Mouse (Mus musculus): ENCODE measurements around the gene Gpm6b. TPM values are rescaled to one million over a fixed set of nuclear protein-coding genes. Genes with fewer than 3 reads are reported as not detected.

Gene Gpm6b
- polyA plus RNA-seq, 1 experiment: 2.4 TPM

- H3K27ac ChIP-seq (ENCODE audit: control insufficient read depth, insufficient read depth, low read length): no peak overlapping the region
- H3K4me1 ChIP-seq (replicated peaks; ENCODE audit: control insufficient read depth, insufficient read depth, low read length): peaks cover 4% of the 10 kb centered on the region; the same call in 1 of the 2 replicates
- no peaks in the 10 kb centered on the region for H3K36me3 ChIP-seq (ENCODE audit: control insufficient read depth, insufficient read depth, low read length)
- 94% methylated on average over 7 of the region's 7 CpGs for WGBS
- H3K4me3 ChIP-seq (ENCODE audit: control insufficient read depth, insufficient read depth, low read length): no peak overlapping the region
- no peak for DNase-seq
- H3K27me3 ChIP-seq (ENCODE audit: control insufficient read depth, insufficient read depth, low read length): peaks cover 5% of the 10 kb centered on the region; the same call in 1 of the 2 replicates
- TF ChIP-seq CTCF (IDR thresholded peaks at IDR 0.05; ENCODE audit: borderline replicate concordance, control insufficient read depth, extremely low read depth, insufficient read depth, low read length, poor library complexity): no peak
- no peak for TF ChIP-seq POLR2A (IDR thresholded peaks at IDR 0.05; ENCODE audit: control insufficient read depth, extremely low read depth, insufficient read depth, low read length, poor library complexity)
Measured at GRCm38 (mm10) chrX:166240751-166241150, 2.0 kb downstream of the Gpm6b start.

- TF ChIP-seq POLR2A (IDR thresholded peaks at IDR 0.05; ENCODE audit: control insufficient read depth, extremely low read depth, insufficient read depth, low read length, poor library complexity): no peak
- Histone ChIP-seq H3K27me3 (ENCODE audit: control insufficient read depth, insufficient read depth, low read length) (peaks cover 5% of the 10 kb centered on the region; the same call in 1 of the 2 replicates), H3K4me1 (replicated peaks; ENCODE audit: control insufficient read depth, insufficient read depth, low read length) (peaks cover 4% of the 10 kb centered on the region; the same call in 1 of the 2 replicates), H3K4me3 (ENCODE audit: control insufficient read depth, insufficient read depth, low read length) (no peak overlapping the region), H3K36me3 (ENCODE audit: control insufficient read depth, insufficient read depth, low read length) (no peaks in the 10 kb centered on the region), H3K27ac (ENCODE audit: control insufficient read depth, insufficient read depth, low read length) (no peak overlapping the region)
- 74% methylated on average over 4 of the region's 4 CpGs for WGBS
- DNase-seq: no peak
Measured at GRCm38 (mm10) chrX:166243261-166243885, 4.7 kb downstream of the Gpm6b start.

- H3K4me1 ChIP-seq (replicated peaks; ENCODE audit: control insufficient read depth, insufficient read depth, low read length): no peaks in the 10 kb centered on the region
- no peak overlapping the region for H3K27ac ChIP-seq (ENCODE audit: control insufficient read depth, insufficient read depth, low read length)
- WGBS: 80% methylated on average over 1 of the region's 1 CpGs
- no peak for TF ChIP-seq CTCF (IDR thresholded peaks at IDR 0.05; ENCODE audit: borderline replicate concordance, control insufficient read depth, extremely low read depth, insufficient read depth, low read length, poor library complexity)
- no peak for TF ChIP-seq POLR2A (IDR thresholded peaks at IDR 0.05; ENCODE audit: control insufficient read depth, extremely low read depth, insufficient read depth, low read length, poor library complexity)
- no peaks in the 10 kb centered on the region for H3K36me3 ChIP-seq (ENCODE audit: control insufficient read depth, insufficient read depth, low read length)
- DNase-seq: no peak
- no peaks in the 10 kb centered on the region for H3K27me3 ChIP-seq (ENCODE audit: control insufficient read depth, insufficient read depth, low read length)
- no peak overlapping the region for H3K4me3 ChIP-seq (ENCODE audit: control insufficient read depth, insufficient read depth, low read length)
Measured at GRCm38 (mm10) chrX:166271489-166271888, 32.8 kb downstream of the Gpm6b start.

- TF ChIP-seq POLR2A (IDR thresholded peaks at IDR 0.05; ENCODE audit: control insufficient read depth, extremely low read depth, insufficient read depth, low read length, poor library complexity) (no peak), CTCF (IDR thresholded peaks at IDR 0.05; ENCODE audit: borderline replicate concordance, control insufficient read depth, extremely low read depth, insufficient read depth, low read length, poor library complexity) (no peak)
- WGBS: 96% methylated on average over 6 of the region's 6 CpGs
- DNase-seq: no peak
Measured at GRCm38 (mm10) chrX:166272646-166273045, 33.9 kb downstream of the Gpm6b start.

GRCm38 (mm10) chrX:166279861-166280260, 41.1 kb downstream of the Gpm6b start:
- TF ChIP-seq CTCF (IDR thresholded peaks at IDR 0.05; ENCODE audit: borderline replicate concordance, control insufficient read depth, extremely low read depth, insufficient read depth, low read length, poor library complexity): no peak
- no peak for TF ChIP-seq POLR2A (IDR thresholded peaks at IDR 0.05; ENCODE audit: control insufficient read depth, extremely low read depth, insufficient read depth, low read length, poor library complexity)
- H3K36me3 ChIP-seq (ENCODE audit: control insufficient read depth, insufficient read depth, low read length): no peaks in the 10 kb centered on the region
- no peak for DNase-seq
- no peaks in the 10 kb centered on the region for H3K27me3 ChIP-seq (ENCODE audit: control insufficient read depth, insufficient read depth, low read length)
- no peaks in the 10 kb centered on the region for H3K4me1 ChIP-seq (replicated peaks; ENCODE audit: control insufficient read depth, insufficient read depth, low read length)
- WGBS: 94% methylated on average over 1 of the region's 1 CpGs
- no peak overlapping the region for H3K27ac ChIP-seq (ENCODE audit: control insufficient read depth, insufficient read depth, low read length)
- H3K4me3 ChIP-seq (ENCODE audit: control insufficient read depth, insufficient read depth, low read length): no peak overlapping the region

More at GRCm38 (mm10) chrX:166272646-166273045, 33.9 kb downstream of the Gpm6b start:
- Histone ChIP-seq H3K36me3 (ENCODE audit: control insufficient read depth, insufficient read depth, low read length) (no peaks in the 10 kb centered on the region), H3K27ac (ENCODE audit: control insufficient read depth, insufficient read depth, low read length) (no peak overlapping the region), H3K4me1 (replicated peaks; ENCODE audit: control insufficient read depth, insufficient read depth, low read length) (no peaks in the 10 kb centered on the region), H3K4me3 (ENCODE audit: control insufficient read depth, insufficient read depth, low read length) (no peak overlapping the region), H3K27me3 (ENCODE audit: control insufficient read depth, insufficient read depth, low read length) (no peaks in the 10 kb centered on the region)

- Histone ChIP-seq H3K27me3 (ENCODE audit: control insufficient read depth, insufficient read depth, low read length) (no peaks in the 10 kb centered on the region), H3K36me3 (ENCODE audit: control insufficient read depth, insufficient read depth, low read length) (no peaks in the 10 kb centered on the region), H3K4me3 (ENCODE audit: control insufficient read depth, insufficient read depth, low read length) (no peak overlapping the region), H3K4me1 (replicated peaks; ENCODE audit: control insufficient read depth, insufficient read depth, low read length) (no peaks in the 10 kb centered on the region), H3K27ac (ENCODE audit: control insufficient read depth, insufficient read depth, low read length) (no peak overlapping the region)
- 87% methylated on average over 9 of the region's 9 CpGs for WGBS
- DNase-seq: no peak
- TF ChIP-seq CTCF (IDR thresholded peaks at IDR 0.05; ENCODE audit: borderline replicate concordance, control insufficient read depth, extremely low read depth, insufficient read depth, low read length, poor library complexity) (no peak), POLR2A (IDR thresholded peaks at IDR 0.05; ENCODE audit: control insufficient read depth, extremely low read depth, insufficient read depth, low read length, poor library complexity) (no peak)
Measured at GRCm38 (mm10) chrX:166286760-166287483, 48.2 kb downstream of the Gpm6b start.

Data from thymus, adult 2 months (tissue).